Comparison of ENCODE assay signal across 8 mouse cellular contexts in the genomic region with DNA sequence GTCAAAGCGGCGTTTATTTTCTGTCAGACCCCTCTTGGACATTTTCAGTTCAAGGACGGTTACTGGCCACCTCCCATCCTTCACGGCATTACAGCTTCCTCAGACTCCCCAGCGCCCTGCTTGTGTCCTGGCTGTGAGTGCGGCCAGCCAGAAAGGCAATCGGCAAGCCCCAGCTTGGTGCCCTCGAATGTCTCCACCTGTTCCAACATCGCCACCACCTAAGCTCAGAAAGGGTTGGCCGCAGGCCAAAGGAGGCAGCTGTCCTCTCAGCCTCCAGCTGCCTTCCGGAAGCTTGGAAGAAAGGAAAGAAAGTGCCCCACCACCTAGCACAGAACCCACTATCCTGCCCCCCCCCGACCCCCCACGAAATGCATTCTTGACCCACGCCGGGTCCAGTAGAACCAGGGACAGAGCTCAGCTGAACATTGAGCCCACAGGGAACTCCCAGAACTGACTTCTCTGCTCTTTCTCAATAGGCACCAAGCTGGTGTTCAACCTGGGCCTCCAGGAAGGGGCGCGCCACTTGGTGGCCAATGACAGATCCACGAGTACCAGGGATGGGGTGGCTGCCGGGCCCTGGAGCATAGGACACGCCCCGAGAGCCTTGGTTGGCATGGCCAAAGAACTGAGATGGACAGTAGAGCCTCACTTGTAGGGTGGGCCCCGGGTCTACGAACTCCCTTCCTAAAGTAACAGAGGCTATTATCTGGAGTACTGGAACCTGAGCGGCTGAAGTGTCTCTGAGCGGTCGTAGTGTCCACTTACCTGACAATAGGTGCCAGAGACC. TPM values are rescaled to one million over a fixed set of nuclear protein-coding genes. Genes with fewer than 3 reads are reported as not detected.
A peak's percentile ranks its signal among the peaks of the same experiment; 100 is the strongest.
DNase-seq lines count a peak whose midpoint lies in the region; ATAC-seq and TF ChIP-seq lines count a peak whose summit lies in the region.

No protein-coding gene starts in this region.

- no peak for DNase-seq in lung, postnatal 0 days (ENCODE audit: low spot score)
- DNase-seq in lung, postnatal 4 days, result no peak
- peak; percentile 51 to 81 for DNase-seq in cerebellum, postnatal 4 days (ENCODE audit: low spot score in 2 of 2)
- peak; percentile 66 to 67 for DNase-seq in right cerebral cortex, adult 2 months (ENCODE audit: low spot score in 2 of 2)
- DNase-seq in gastrocnemius, adult 18-20 months (ENCODE audit: low spot score), result no peak
- no peak for DNase-seq in kidney, adult 9 months

- no peaks in the 10 kb centered on the region for H3K9me3 ChIP-seq in lung, postnatal 0 days (ENCODE audit: low read length)
- H3K9me3 ChIP-seq in hindbrain, embryonic 13.5 days, result no peaks in the 10 kb centered on the region
- H3K9me3 ChIP-seq in limb, embryonic 13.5 days, result no peaks in the 10 kb centered on the region

- peak overlapping the region; percentile 51; the same call in 1 of the 2 replicates for H3K4me2 ChIP-seq in lung, postnatal 0 days (replicated peaks; ENCODE audit: low read depth, low read length)
- peak overlapping the region; percentile 73 for H3K4me2 ChIP-seq in hindbrain, embryonic 13.5 days
- peak overlapping the region; percentile 90 for H3K4me2 ChIP-seq in limb, embryonic 13.5 days (replicated peaks)

- H3K4me3 ChIP-seq in lung, postnatal 0 days (ENCODE audit: low read depth, low read length), result peak overlapping the region; percentile 12; the same call in 1 of the 2 replicates
- peak overlapping the region; percentile 71 for H3K4me3 ChIP-seq in hindbrain, embryonic 13.5 days
- H3K4me3 ChIP-seq in limb, embryonic 13.5 days, result peak overlapping the region; percentile 51

- WGBS in lung, postnatal 0 days, result 12% methylated on average over 26 of the region's 26 CpGs
- WGBS in hindbrain, embryonic 13.5 days, result 5% methylated on average over 26 of the region's 26 CpGs
- WGBS in limb, embryonic 13.5 days, result 12% methylated on average over 26 of the region's 26 CpGs

- TF ChIP-seq CTCF in lung, postnatal 0 days (IDR thresholded peaks at IDR 0.05), result no peak

- ATAC-seq in lung, postnatal 0 days, result no peak
- peak; percentile 81 for ATAC-seq in hindbrain, embryonic 13.5 days (ENCODE audit: low FRiP score)
- ATAC-seq in limb, embryonic 13.5 days (ENCODE audit: low FRiP score, low read depth), result peak; percentile 51; the same call in 1 of the 2 replicates

- peaks cover 8% of the 10 kb centered on the region; the same call in 1 of the 2 replicates for H3K4me1 ChIP-seq in lung, postnatal 0 days (ENCODE audit: insufficient read depth, low read depth, low read length)
- peaks cover 40% of the 10 kb centered on the region for H3K4me1 ChIP-seq in hindbrain, embryonic 13.5 days (replicated peaks)
- peaks cover 14% of the 10 kb centered on the region for H3K4me1 ChIP-seq in limb, embryonic 13.5 days

- no peak for TF ChIP-seq EP300 in lung, postnatal 0 days (IDR thresholded peaks at IDR 0.05)

- H3K36me3 ChIP-seq in lung, postnatal 0 days (ENCODE audit: insufficient read depth, low read length), result no peaks in the 10 kb centered on the region
- no peaks in the 10 kb centered on the region for H3K36me3 ChIP-seq in hindbrain, embryonic 13.5 days
- no peaks in the 10 kb centered on the region for H3K36me3 ChIP-seq in limb, embryonic 13.5 days

- no peak overlapping the region for H3K27ac ChIP-seq in lung, postnatal 0 days (ENCODE audit: low read length)
- H3K27ac ChIP-seq in hindbrain, embryonic 13.5 days, result peak overlapping the region; percentile 96
- H3K27ac ChIP-seq in limb, embryonic 13.5 days, result no peak overlapping the region

- peaks cover 20% of the 10 kb centered on the region for H3K27me3 ChIP-seq in lung, postnatal 0 days (replicated peaks; ENCODE audit: insufficient read depth, low read length)
- no peaks in the 10 kb centered on the region for H3K27me3 ChIP-seq in hindbrain, embryonic 13.5 days
- H3K27me3 ChIP-seq in limb, embryonic 13.5 days, result peaks cover 49% of the 10 kb centered on the region

- H3K9ac ChIP-seq in lung, postnatal 0 days (replicated peaks; ENCODE audit: low read depth), result no peak overlapping the region
- peak overlapping the region; percentile 94 for H3K9ac ChIP-seq in hindbrain, embryonic 13.5 days
- H3K9ac ChIP-seq in limb, embryonic 13.5 days, result peak overlapping the region; percentile 35; the same call in 1 of the 2 replicates

RNA-seq across cellular contexts. Expression of gene Dner, which starts 1.1 kb away (rescaled TPM):
- 0.48 and 0.56 TPM in 2 replicates for polyA plus RNA-seq in lung, postnatal 0 days (2015; fragmentation: Nextera tagmentation; extraction: Ambion mirVana)
- 262 and 287 TPM in 2 replicates for polyA plus RNA-seq in hindbrain, embryonic 13.5 days (2015; fragmentation: Nextera tagmentation; extraction: Ambion mirVana)
- 6.4 and 7.3 TPM in 2 replicates for polyA plus RNA-seq in limb, embryonic 13.5 days (2015; fragmentation: Nextera tagmentation; extraction: Ambion mirVana)
- under 1 TPM in 1 of 2 experiments, not detected in 1; 0.07 TPM for total RNA-seq in gastrocnemius, adult 18-20 months (2021)

Comparison
In these comparisons a context has a peak if more than half of its experiments do, and no peak if none do; other contexts are left out.
1. DNase-seq: peak in cerebellum, postnatal 4 days (2 of 2) and right cerebral cortex, adult 2 months (2 of 2); none in lung, postnatal 0 days (single experiment), lung, postnatal 4 days (0 of 2), gastrocnemius, adult 18-20 months (single experiment) and kidney, adult 9 months (single experiment).
2. H3K4me3 ChIP-seq: peak in every context shown above with its lines; median percentile 71 in hindbrain, embryonic 13.5 days; 51 in limb, embryonic 13.5 days; 12 in lung, postnatal 0 days.
3. RNA of gene Dner, which starts 1.1 kb away (polyA plus RNA-seq): 262 to 287 TPM in hindbrain, embryonic 13.5 days; 6.4 to 7.3 TPM in limb, embryonic 13.5 days and 0.48 to 0.56 TPM in lung, postnatal 0 days; every median in the first group is over 10 times any median in the second.
4. Peak in every context shown above with its lines, with median percentiles within 50 percentile points of each other: H3K4me2 ChIP-seq.